Comparison of ENCODE assay signal across 21 mouse cellular contexts in genomic region chr7:82566688-82567087, GRCm38 (mm10).
DNase-seq lines count a peak whose midpoint lies in the region; ATAC-seq and TF ChIP-seq lines count a peak whose summit lies in the region.
"Had no signal": no experiment of that assay in that cellular context is flagged by ENCODE, and none has a peak within 500 bp of the region (broad histone marks: within the 10 kb centered on the region; RNA-seq: fewer than 3 reads in every experiment).

No protein-coding gene starts in this region.

- intact Hi-C loops in heart, adult 2 months (cut with DNase I): no loop called here

- no peaks in the 10 kb centered on the region for H3K36me3 ChIP-seq in heart, adult 2 months (ENCODE audit: control insufficient read depth, insufficient read depth, low read length)
- no peaks in the 10 kb centered on the region for H3K36me3 ChIP-seq in heart, embryonic 12.5 days
- H3K36me3 ChIP-seq in liver, postnatal 0 days (replicated peaks; ENCODE audit: insufficient read depth, low read length): no peaks in the 10 kb centered on the region
- H3K36me3 ChIP-seq in liver, embryonic 12.5 days: no peaks in the 10 kb centered on the region
- H3K36me3 ChIP-seq in E14TG2a.4 (ENCODE audit: insufficient read depth, low read length): no peaks in the 10 kb centered on the region
- no peaks in the 10 kb centered on the region for H3K36me3 ChIP-seq in embryonic facial prominence, embryonic 10.5 days (replicated peaks)
- H3K36me3 ChIP-seq: forebrain, embryonic 10.5 days; limb, embryonic 12.5 days; liver, embryonic 15.5 days; midbrain, embryonic 15.5 days; neural tube, embryonic 15.5 days had no signal

- no peak for TF ChIP-seq POLR2A in heart, adult 2 months (IDR thresholded peaks at IDR 0.05; ENCODE audit: insufficient read depth, low read depth, low read length)

- no peaks in the 10 kb centered on the region for H3K4me1 ChIP-seq in heart, adult 2 months (ENCODE audit: control insufficient read depth, insufficient read depth, low read length)
- no peaks in the 10 kb centered on the region for H3K4me1 ChIP-seq in heart, embryonic 12.5 days (replicated peaks)
- H3K4me1 ChIP-seq in liver, postnatal 0 days (ENCODE audit: insufficient read depth): no peaks in the 10 kb centered on the region
- no peaks in the 10 kb centered on the region for H3K4me1 ChIP-seq in liver, embryonic 12.5 days
- H3K4me1 ChIP-seq in E14TG2a.4 (replicated peaks; ENCODE audit: low read depth, low read length): peaks cover 4% of the 10 kb centered on the region
- no peaks in the 10 kb centered on the region for H3K4me1 ChIP-seq in embryonic facial prominence, embryonic 10.5 days
- H3K4me1 ChIP-seq: forebrain, embryonic 10.5 days; limb, embryonic 12.5 days; liver, embryonic 15.5 days; midbrain, embryonic 15.5 days; neural tube, embryonic 15.5 days had no signal

- WGBS in heart, adult 2 months: 61% methylated on average over 8 of the region's 8 CpGs
- WGBS in heart, embryonic 12.5 days: 39% methylated on average over 8 of the region's 8 CpGs
- 47% methylated on average over 8 of the region's 8 CpGs for WGBS in liver, postnatal 0 days (ENCODE audit: insufficient replicate concordance)
- 35% methylated on average over 8 of the region's 8 CpGs for WGBS in liver, embryonic 12.5 days (ENCODE audit: insufficient replicate concordance)
- 42% methylated on average over 8 of the region's 8 CpGs for WGBS in embryonic facial prominence, embryonic 10.5 days

- H3K27me3 ChIP-seq in heart, adult 2 months (ENCODE audit: control insufficient read depth, insufficient read depth, low read length): no peaks in the 10 kb centered on the region
- H3K27me3 ChIP-seq in heart, embryonic 12.5 days (replicated peaks): no peaks in the 10 kb centered on the region
- no peaks in the 10 kb centered on the region for H3K27me3 ChIP-seq in liver, postnatal 0 days (ENCODE audit: insufficient read depth, low read length)
- H3K27me3 ChIP-seq in liver, embryonic 12.5 days (replicated peaks): no peaks in the 10 kb centered on the region
- H3K27me3 ChIP-seq in E14TG2a.4 (ENCODE audit: insufficient read depth, low read length): no peaks in the 10 kb centered on the region
- no peaks in the 10 kb centered on the region for H3K27me3 ChIP-seq in embryonic facial prominence, embryonic 10.5 days (replicated peaks; ENCODE audit: low read depth, poor library complexity, severe bottlenecking)
- H3K27me3 ChIP-seq: limb, embryonic 12.5 days; liver, embryonic 15.5 days; midbrain, embryonic 15.5 days; neural tube, embryonic 15.5 days had no signal

- H3K27ac ChIP-seq in heart, adult 2 months: no peak overlapping the region
- no peak overlapping the region for H3K27ac ChIP-seq in heart, embryonic 12.5 days (ENCODE audit: poor library complexity, severe bottlenecking)
- H3K27ac ChIP-seq in liver, postnatal 0 days (ENCODE audit: low read depth): no peak overlapping the region
- H3K27ac ChIP-seq in liver, embryonic 12.5 days: no peak overlapping the region
- H3K27ac ChIP-seq in embryonic facial prominence, embryonic 10.5 days (replicated peaks): no peak overlapping the region
- H3K27ac ChIP-seq: forebrain, embryonic 10.5 days; limb, embryonic 12.5 days; liver, embryonic 15.5 days; midbrain, embryonic 15.5 days; neural tube, embryonic 15.5 days had no signal

- no peak overlapping the region for H3K4me2 ChIP-seq in heart, embryonic 12.5 days
- H3K4me2 ChIP-seq in liver, postnatal 0 days (ENCODE audit: low read depth, low read length): no peak overlapping the region
- no peak overlapping the region for H3K4me2 ChIP-seq in liver, embryonic 12.5 days
- H3K4me2 ChIP-seq: limb, embryonic 12.5 days; liver, embryonic 15.5 days; midbrain, embryonic 15.5 days; neural tube, embryonic 15.5 days had no signal

- no peak overlapping the region for H3K9ac ChIP-seq in heart, adult 2 months (ENCODE audit: low read depth, low read length)
- no peak overlapping the region for H3K9ac ChIP-seq in heart, embryonic 12.5 days
- no peak overlapping the region for H3K9ac ChIP-seq in liver, postnatal 0 days (replicated peaks)
- H3K9ac ChIP-seq in liver, embryonic 12.5 days: no peak overlapping the region
- H3K9ac ChIP-seq: forebrain, postnatal 0 days; limb, embryonic 12.5 days; liver, embryonic 15.5 days; midbrain, embryonic 15.5 days; neural tube, embryonic 15.5 days had no signal

- TF ChIP-seq EP300 in heart, adult 2 months (IDR thresholded peaks at IDR 0.05; ENCODE audit: insufficient read depth, low read depth, low read length): no peak
- TF ChIP-seq EP300 in liver, postnatal 0 days (IDR thresholded peaks at IDR 0.05; ENCODE audit: low read depth): no peak

- no peaks in the 10 kb centered on the region for H3K9me3 ChIP-seq in heart, embryonic 12.5 days (replicated peaks)
- no peaks in the 10 kb centered on the region for H3K9me3 ChIP-seq in liver, postnatal 0 days (ENCODE audit: low read length)
- H3K9me3 ChIP-seq in liver, embryonic 12.5 days (replicated peaks): no peaks in the 10 kb centered on the region
- no peaks in the 10 kb centered on the region for H3K9me3 ChIP-seq in E14TG2a.4 (ENCODE audit: low read length)
- no peaks in the 10 kb centered on the region for H3K9me3 ChIP-seq in embryonic facial prominence, embryonic 10.5 days
- H3K9me3 ChIP-seq: forebrain, embryonic 10.5 days; limb, embryonic 12.5 days; liver, embryonic 15.5 days; midbrain, embryonic 15.5 days; neural tube, embryonic 15.5 days had no signal

- no peak for ATAC-seq in heart, embryonic 12.5 days (ENCODE audit: insufficient number of reproducible peaks, low FRiP score)
- no peak for ATAC-seq in liver, postnatal 0 days
- no peak for ATAC-seq in liver, embryonic 12.5 days
- no peak for ATAC-seq in inflammation-experienced regulatory T-cells, adult 6 months
- ATAC-seq: forebrain, postnatal 0 days; midbrain, embryonic 15.5 days had no signal

- DNase-seq in heart, adult 2 months: no peak
- no peak for DNase-seq in liver, postnatal 0 days
- DNase-seq in embryonic facial prominence, embryonic 10.5 days (ENCODE audit: low spot score): peak; percentile 27
- no peak for DNase-seq in adipocyte (ENCODE audit: low spot score)
- DNase-seq: adrenal gland, postnatal 14 days; cerebellum, adult 11 months; cerebellum, postnatal 14 days; forebrain, postnatal 0 days; gastrocnemius, postnatal 10 days; right cerebral cortex, postnatal 14 days; thymus, adult 2 months had no signal

- H3K4me3 ChIP-seq in heart, adult 2 months: no peak overlapping the region
- no peak overlapping the region for H3K4me3 ChIP-seq in heart, embryonic 12.5 days
- no peak overlapping the region for H3K4me3 ChIP-seq in liver, postnatal 0 days (ENCODE audit: low read depth, low read length)
- no peak overlapping the region for H3K4me3 ChIP-seq in liver, embryonic 12.5 days
- H3K4me3 ChIP-seq in E14TG2a.4 (replicated peaks; ENCODE audit: low read length): no peak overlapping the region
- H3K4me3 ChIP-seq in embryonic facial prominence, embryonic 10.5 days: no peak overlapping the region
- H3K4me3 ChIP-seq: forebrain, embryonic 10.5 days; limb, embryonic 12.5 days; liver, embryonic 15.5 days; midbrain, embryonic 15.5 days; myocyte; neural tube, embryonic 15.5 days had no signal

- TF ChIP-seq CTCF in heart, adult 2 months (IDR thresholded peaks at IDR 0.05): peak; percentile 35
- 0 out of 2 replicates have a peak, but pooled peaks have one; percentile 21 for TF ChIP-seq CTCF in liver, postnatal 0 days (IDR thresholded peaks at IDR 0.05; ENCODE audit: low read depth)
- 0 out of 2 replicates have a peak, but pooled peaks have one; percentile 6 for TF ChIP-seq CTCF in E14TG2a.4 (conservative IDR thresholded peaks at IDR 0.05; ENCODE audit: low read length)

- H3K79me2 ChIP-seq in heart, adult 2 months (replicated peaks; ENCODE audit: control insufficient read depth, insufficient read depth, low read length): no peaks in the 10 kb centered on the region
